Mouse (Mus musculus) lung, embryonic 15.5 days (tissue): Measurements from ENCODE around the gene Nek3. TPM values are rescaled to one million over a fixed set of nuclear protein-coding genes. Genes with fewer than 3 reads are reported as not detected.

Experiments used
- polyA plus RNA-seq: library from polyadenylated mRNA; unstranded; fragments of >200 nt; fragmentation: Nextera tagmentation; extraction: Ambion mirVana; gene quantifications from 2 replicates; pipeline ENCODE4 v1.2.1, GENCODE M21; 2015

The Nek3 gene
- polyA plus RNA-seq, 1 experiment from 2014 or later = 6.0 TPM

Other genes with a start within 250 kb of the Nek3 start
- not detected in 2 replicates for gene Defb15, start 233.7 kb downstream of the Nek3 start, polyA plus RNA-seq
- gene Defb35, start 228.1 kb downstream of the Nek3 start, polyA plus RNA-seq = not detected in 2 replicates
- not detected in 2 replicates for gene Defb13, start 219.7 kb downstream of the Nek3 start, polyA plus RNA-seq
- gene Fam90a1a, start 207.7 kb downstream of the Nek3 start, polyA plus RNA-seq = not detected in 2 replicates
- not detected in 2 replicates for gene Ccdc70, start 196.7 kb downstream of the Nek3 start, polyA plus RNA-seq
- gene Atp7b, start 106.1 kb downstream of the Nek3 start, polyA plus RNA-seq = 2.4 and 2.7 TPM in 2 replicates
- gene Alg11, start 105.7 kb downstream of the Nek3 start, polyA plus RNA-seq = 27.3 and 29.8 TPM in 2 replicates
- gene Nek5, start 41.4 kb downstream of the Nek3 start, polyA plus RNA-seq = 1.0 TPM in 2 replicates
- gene Ckap2, start 19.4 kb upstream of the Nek3 start, polyA plus RNA-seq = 51.8 and 56.0 TPM in 2 replicates
- gene Vps36, start 26.4 kb upstream of the Nek3 start, polyA plus RNA-seq = 43.9 and 47.6 TPM in 2 replicates
- 30.8 and 31.2 TPM in 2 replicates for gene Thsd1, start 60.9 kb upstream of the Nek3 start, polyA plus RNA-seq
- not detected in 2 replicates for gene Tpte, start 117.0 kb upstream of the Nek3 start, polyA plus RNA-seq
- gene Slc25a15, start 232.2 kb upstream of the Nek3 start, polyA plus RNA-seq = 19.1 and 20.6 TPM in 2 replicates
- 36.1 and 37.6 TPM in 2 replicates for gene Mrps31, start 244.9 kb upstream of the Nek3 start, polyA plus RNA-seq